Mouse (Mus musculus): ENCODE data around the gene Creb1. TPM values are rescaled to one million over a fixed set of nuclear protein-coding genes. Genes with fewer than 3 reads are reported as not detected.
"Not testable (repeated sequence)": the region's sequence is repeated elsewhere in the genome, so short reads cannot be mapped to it uniquely, and the experiment has no call there.

Gene Creb1
- total RNA-seq, 2 experiments from 2014 or later: 31.2 to 36.9 TPM

GRCm38 (mm10) chr1:64615531-64615991, 83.1 kb downstream of the Creb1 start:
- peak in 1 of 2 experiments; percentile 36 for DNase-seq
- intact Hi-C loops (cut with DNase I): loop anchor here (5.0 kb wide), 3 partner anchors 302 to 958 kb away; no protein-coding TSS in a partner anchor

GRCm38 (mm10) chr1:64616076-64616475, 83.6 kb downstream of the Creb1 start:
- DNase-seq: peak in 1 of 2 experiments; percentile 16
- intact Hi-C loops (cut with DNase I): loop anchor here (5.0 kb wide), 3 partner anchors 301 to 959 kb away; no protein-coding TSS in a partner anchor

DNA sequence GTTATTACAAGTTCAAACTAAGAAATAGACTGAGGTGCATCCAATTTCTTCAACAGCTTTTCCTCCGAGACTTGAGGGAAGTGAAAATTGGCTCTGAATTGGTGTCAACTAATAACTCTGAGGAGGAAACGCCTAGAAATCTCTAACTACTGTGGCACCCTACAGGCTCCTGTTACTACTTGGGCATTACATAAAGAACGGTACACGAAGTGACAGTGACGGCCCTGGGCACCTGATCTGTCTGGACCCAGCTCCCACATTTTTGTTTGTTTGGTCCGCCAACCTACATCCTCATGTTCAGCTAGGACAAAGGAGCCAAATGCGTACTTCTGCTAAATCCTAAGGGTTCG, 84.1 kb downstream of the Creb1 start:
- intact Hi-C loops (cut with DNase I): loop anchor here (5.0 kb wide), 3 partner anchors 301 to 959 kb away; no protein-coding TSS in a partner anchor
- no peak for DNase-seq

- DNase-seq: peak; percentile 94
- intact Hi-C loops (cut with DNase I): loop anchor here (1.0 to 5.0 kb wide), 5 partner anchors 74 to 960 kb away; no protein-coding TSS in a partner anchor
Observed at GRCm38 (mm10) chr1:64616881-64617714, 84.7 kb downstream of the Creb1 start, which contains the start of gene Mettl21a. Gene Mettl21a (minus strand): TSS chr1:64617242.

DNA sequence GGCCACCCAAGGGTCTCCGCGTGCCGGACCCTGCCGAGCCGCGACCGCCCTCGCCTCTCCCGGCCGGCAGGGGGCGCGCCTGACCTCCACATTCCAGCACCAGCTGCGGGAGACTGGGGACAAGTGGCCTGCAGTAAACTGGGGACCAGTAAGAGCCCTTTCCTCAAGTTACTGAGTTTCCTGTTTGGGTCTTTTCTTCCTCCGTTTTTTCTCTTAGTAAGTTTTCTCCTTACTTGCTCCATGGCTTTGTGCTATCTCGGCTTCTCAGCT, 85.2 kb downstream of the Creb1 start:
- peak; percentile 92 to 94 for DNase-seq
- intact Hi-C loops (cut with DNase I): loop anchor here (1.0 to 5.0 kb wide), 5 partner anchors 74 to 960 kb away; no protein-coding TSS in a partner anchor

- DNase-seq: no peak
- intact Hi-C loops (cut with DNase I): loop anchor here (5.0 kb wide), 3 partner anchors 299 to 961 kb away; no protein-coding TSS in a partner anchor
Observed at GRCm38 (mm10) chr1:64618226-64618625, 85.8 kb downstream of the Creb1 start.

DNA sequence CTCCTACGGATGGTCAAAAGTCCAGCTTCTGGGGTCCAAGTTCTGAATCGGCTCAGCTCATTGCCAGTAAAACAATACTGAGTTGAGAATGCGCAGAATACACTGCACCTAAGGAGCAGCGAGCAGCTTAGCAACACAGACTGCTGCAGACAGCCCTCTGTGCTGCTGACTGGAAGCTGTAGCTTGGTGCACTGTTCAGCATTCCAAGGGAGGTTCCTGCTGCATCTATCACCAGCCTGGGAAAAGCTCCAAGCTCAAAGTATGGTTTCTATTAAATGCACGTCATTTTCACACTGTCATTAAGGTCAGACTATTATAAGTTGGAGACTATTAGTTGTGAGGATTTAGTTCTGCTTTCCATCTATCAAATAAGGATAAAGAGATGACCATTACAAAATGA, 88.7 kb downstream of the Creb1 start:
- peak in 1 of 2 experiments; percentile 14 for DNase-seq
- intact Hi-C loops (cut with DNase I): loop anchor here (10.0 kb wide), 1 partner anchor 364 kb away; no protein-coding TSS in a partner anchor

DNA sequence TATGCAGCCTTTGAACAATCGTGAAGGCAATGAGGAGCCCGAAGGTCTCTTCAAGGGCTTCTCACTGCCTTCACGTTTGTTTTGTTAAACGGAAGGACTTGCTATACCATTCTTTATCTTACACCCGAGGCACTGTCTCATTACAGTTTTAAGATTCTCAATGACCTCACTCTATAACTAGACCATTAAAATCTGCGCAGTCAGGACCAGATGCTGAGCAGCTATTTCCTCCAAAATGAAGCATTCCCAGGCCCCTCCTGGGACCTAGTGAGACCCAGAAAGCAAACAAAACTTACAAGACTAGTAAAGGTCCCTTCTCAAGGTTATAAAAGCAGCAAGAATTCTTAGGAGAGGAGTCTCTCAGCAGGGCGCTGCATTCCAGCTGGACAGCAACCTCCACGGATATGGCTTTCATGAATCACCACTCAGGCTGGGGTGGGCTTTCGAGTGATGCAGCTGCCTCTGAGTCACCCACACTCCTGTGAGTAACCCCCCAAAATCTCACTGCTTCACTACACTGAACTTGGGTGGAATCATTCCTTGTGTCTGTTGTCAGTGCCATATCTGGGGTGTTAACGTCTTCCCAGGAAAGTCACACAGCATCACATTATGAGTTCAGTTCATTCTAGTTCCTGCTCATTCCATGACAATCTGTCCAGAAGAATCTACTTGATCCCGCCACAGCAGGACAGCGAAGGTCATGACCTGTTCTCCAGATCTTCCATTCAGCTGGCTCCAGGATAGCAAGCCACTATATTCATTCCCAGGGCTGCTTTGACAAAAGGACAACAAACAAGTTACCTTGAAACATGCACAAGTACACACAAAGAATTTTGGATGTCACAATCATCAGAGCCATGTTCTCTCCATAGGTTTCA, 91.4 kb downstream of the Creb1 start:
- intact Hi-C loops (cut with DNase I): loop anchor here (10.0 kb wide), 1 partner anchor 361 kb away; no protein-coding TSS in a partner anchor
- peak in 1 of 2 experiments; percentile 13 for DNase-seq

DNA sequence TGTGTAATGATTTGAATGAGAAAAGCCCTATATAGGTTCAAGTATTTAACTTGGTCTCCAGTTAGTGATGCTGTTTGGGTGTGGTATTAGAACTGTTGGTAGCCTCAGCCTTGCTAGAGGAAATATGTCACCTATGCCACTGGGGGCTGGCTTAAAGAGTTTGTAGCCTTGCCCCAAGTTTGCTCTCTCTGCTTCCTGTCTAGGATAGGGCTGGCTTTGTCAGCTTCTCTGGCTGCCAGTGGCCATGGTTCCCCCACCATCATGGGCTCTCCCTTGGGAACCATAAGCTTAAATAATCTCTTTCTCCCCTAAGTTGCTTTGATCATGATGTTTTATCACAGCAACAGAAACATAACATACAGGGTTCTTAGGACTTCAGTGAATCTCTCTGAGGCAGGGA, 92.8 kb downstream of the Creb1 start:
- no peak for DNase-seq
- intact Hi-C loops (cut with DNase I): loop anchor here (10.0 kb wide), 1 partner anchor 360 kb away; no protein-coding TSS in a partner anchor

GRCm38 (mm10) chr1:64631526-64631925, 99.1 kb downstream of the Creb1 start:
- no peak for DNase-seq
- intact Hi-C loops (cut with DNase I): no loop called here

DNA sequence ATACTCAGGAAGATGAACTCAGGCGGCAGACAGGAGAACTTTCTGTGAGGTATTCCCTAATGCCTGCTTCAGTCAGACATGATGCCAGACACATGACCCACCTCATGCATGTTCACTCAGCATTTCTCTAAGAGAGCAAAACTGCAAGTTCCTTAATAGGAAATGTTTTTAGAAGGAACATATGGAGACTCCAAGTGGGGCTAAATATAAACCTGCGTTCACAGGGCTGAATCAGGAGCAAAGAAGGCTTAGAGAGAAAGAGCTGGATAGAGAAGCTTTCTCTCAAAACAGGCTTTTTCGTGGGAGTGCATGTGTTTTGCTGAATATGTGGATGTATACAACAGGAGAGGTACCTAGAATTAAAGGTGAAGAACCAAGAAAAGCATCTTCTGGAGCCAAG, 100.8 kb downstream of the Creb1 start:
- DNase-seq: no peak
- intact Hi-C loops (cut with DNase I): no loop called here

- no peak for DNase-seq
- intact Hi-C loops (cut with DNase I): no loop called here
Observed at GRCm38 (mm10) chr1:64635624-64636023, 103.2 kb downstream of the Creb1 start.

DNA sequence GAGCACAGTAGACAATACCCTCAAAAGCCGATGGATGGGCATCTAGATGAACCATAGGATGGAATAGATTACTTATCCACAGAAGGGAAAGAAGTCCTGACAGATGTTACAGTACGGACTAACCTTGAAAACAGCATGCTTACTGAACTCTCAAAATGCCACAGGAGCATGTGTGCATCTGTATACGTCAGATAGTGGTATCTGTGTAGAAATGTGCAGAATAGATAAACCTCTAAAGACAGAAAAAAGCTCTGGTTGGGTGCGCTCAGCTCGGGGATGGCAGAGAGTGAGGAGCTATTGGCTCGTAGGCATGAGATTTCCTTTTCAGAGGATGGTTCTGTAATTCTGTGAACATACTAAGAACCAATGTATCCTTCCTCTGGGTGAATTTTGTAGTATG, 106.8 kb downstream of the Creb1 start:
- intact Hi-C loops (cut with DNase I): no loop called here
- DNase-seq: no peak

DNA sequence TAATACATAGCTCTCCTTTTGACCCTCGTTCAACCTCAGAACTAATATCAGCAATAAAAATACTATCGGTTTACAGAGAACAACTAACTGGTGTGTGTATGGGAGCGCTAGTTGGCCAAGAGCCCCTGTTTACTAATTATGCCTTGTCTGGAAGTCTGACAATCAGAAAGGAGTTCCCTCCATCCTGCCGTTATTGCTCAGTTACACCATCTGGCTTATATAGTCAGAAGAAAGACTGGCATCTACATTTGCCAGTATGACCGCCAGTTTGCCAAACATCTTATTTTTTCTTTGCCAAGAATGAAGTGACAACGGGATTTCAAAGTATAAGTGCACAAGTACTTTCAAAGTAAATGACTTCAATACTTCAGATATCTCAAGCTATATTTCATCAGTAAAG, 108.6 kb downstream of the Creb1 start:
- intact Hi-C loops (cut with DNase I): no loop called here
- DNase-seq: no peak

GRCm38 (mm10) chr1:64642541-64642940, 110.1 kb downstream of the Creb1 start:
- DNase-seq; intact Hi-C loops (cut with DNase I): not testable (repeated sequence)

DNA sequence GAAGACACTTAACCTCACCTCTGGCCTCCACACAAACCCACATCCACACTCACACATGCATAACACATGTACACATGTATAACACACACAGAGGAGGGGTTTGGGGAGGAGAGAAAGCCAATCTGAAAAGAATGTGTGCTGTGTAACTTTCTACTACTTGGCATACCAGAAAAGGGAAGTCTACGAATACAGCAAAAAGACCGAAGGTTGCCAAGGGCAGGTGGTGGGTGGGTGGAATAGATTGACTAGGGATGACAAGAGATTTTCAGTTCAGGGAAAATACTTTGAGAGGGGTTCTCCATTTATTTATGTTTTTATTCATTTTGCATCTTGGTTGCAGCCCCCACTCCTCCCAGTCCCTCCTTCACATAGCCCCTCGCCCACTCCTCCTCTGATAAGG, 112.1 kb downstream of the Creb1 start:
- intact Hi-C loops (cut with DNase I): no loop called here
- DNase-seq: no peak

DNA sequence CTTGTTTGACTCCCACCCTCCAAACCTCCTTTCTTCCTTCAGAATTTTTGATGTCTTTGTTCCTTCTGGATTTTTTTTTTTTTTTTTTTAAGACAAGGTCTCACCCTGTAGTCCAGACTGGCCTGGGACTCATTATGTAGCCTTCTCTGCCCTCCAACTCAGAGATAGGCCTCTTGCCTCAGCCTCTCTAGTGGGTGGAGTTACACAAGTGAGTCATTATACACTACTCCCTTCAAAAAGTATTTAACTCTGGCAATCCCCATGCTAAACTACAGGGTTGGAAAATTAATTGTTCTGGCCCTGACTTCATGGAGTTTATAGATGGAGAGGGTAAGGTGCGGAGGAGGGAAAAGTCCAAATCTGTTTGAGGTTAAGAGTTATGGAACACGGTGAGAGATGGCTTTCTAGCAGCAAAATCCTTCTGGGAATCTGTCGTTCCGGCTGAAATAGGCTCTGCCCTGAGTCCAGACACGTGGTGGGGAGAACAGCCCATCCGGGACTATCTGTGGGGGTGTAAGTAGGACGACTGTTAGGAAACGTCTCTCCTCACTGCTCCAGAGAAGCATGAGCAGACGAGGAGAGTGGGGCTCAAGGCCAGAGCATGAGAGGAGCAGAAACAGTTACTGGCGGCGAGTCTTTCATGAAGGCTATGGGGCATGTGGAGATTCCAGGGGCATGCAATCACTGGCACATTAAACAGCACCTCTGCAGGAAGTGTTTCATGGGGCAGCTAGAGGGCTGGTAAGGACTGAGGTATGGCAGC, 117.1 kb downstream of the Creb1 start:
- intact Hi-C loops (cut with DNase I): no loop called here
- DNase-seq: peak; percentile 9 to 25

GRCm38 (mm10) chr1:64653701-64654100, 121.3 kb downstream of the Creb1 start:
- DNase-seq: no peak
- intact Hi-C loops (cut with DNase I): no loop called here
